Mouse (Mus musculus) cortical plate, adult 2 months (tissue): ENCODE measurements around the gene Armc2.

Experiments
- CTCF ChIP-seq: fragments of 200-500 bp; IDR thresholded peaks from 2 replicates; pipeline ENCODE4 v1.5.1; 2011; ENCODE audit warnings: mild to moderate bottlenecking, control low read depth, low read length; ENCODE audit not compliant: insufficient read depth; ENCODE audit errors: extremely low read depth
- POLR2A ChIP-seq: fragments of 200-500 bp; IDR thresholded peaks from 2 replicates; pipeline ENCODE4 v1.6.1; 2011; ENCODE audit warnings: mild to moderate bottlenecking, low read length, control low read depth; ENCODE audit not compliant: insufficient read depth; ENCODE audit errors: extremely low read depth

GRCm38 (mm10) chr10:41881438-41881837 is 136.8 kb downstream of the Armc2 start:
- TF ChIP-seq POLR2A, result no peak
- no peak for TF ChIP-seq CTCF
